Mouse (Mus musculus) lung, adult 2 months (tissue): Measurements from ENCODE around the gene Ciao2b.

Experiments
- CTCF ChIP-seq: fragments of 200-500 bp; IDR thresholded peaks from 2 replicates; pipeline ENCODE4 v1.5.1; 2011; ENCODE audit warnings: mild to moderate bottlenecking, low read length, control low read depth; ENCODE audit not compliant: insufficient read depth
- POLR2A ChIP-seq: fragments of 200-500 bp; IDR thresholded peaks from 2 replicates; pipeline ENCODE4 v1.6.1; 2011; ENCODE audit warnings: low read depth, mild to moderate bottlenecking, control low read depth, low read length, borderline replicate concordance; ENCODE audit errors: extremely low read depth

GRCm38 (mm10) chr8:104688433-104688832 is 46.7 kb upstream of the Ciao2b start:
- TF ChIP-seq POLR2A (no peak), CTCF (no peak)
